Mouse (Mus musculus) megakaryocyte progenitor cell, adult 5-6 weeks (primary cell): Measurements from ENCODE around the gene Cops4. TPM values are rescaled to one million over a fixed set of nuclear protein-coding genes. Genes with fewer than 3 reads are reported as not detected.

Experiments used
- ATAC-seq: replicated peaks from 2 replicates; pipeline ENCODE4 v1.8.0; 2016; ENCODE audit warnings: mild to moderate bottlenecking, moderate TSS enrichment, inconsistent platforms; ENCODE audit not compliant: poor library complexity
- total RNA-seq, 2 experiments: library from RNA; stranded (forward) in 1 of 2; stranded (reverse) in 1 of 2; fragments of 157-497, 149-512 nt in 1 of 2; fragments of 200-1000 nt in 1 of 2; gene quantifications; 2 replicates each; pipeline versions ENCODE4 v1.2.3 to v1.2.4; 2015 to 2017

The Cops4 gene
- total RNA-seq, 2 experiments from 2014 or later = 87.1 to 137 TPM

GRCm38 (mm10) chr5:100535826-100536225 is 17.7 kb downstream of the Cops4 start:
- no peak for ATAC-seq

- ATAC-seq = peak; percentile 96
Measured at GRCm38 (mm10) chr5:100536638-100537037, 18.5 kb downstream of the Cops4 start.

- ATAC-seq = peak; percentile 70
Measured at GRCm38 (mm10) chr5:100546294-100547080, 28.4 kb downstream of the Cops4 start.

GRCm38 (mm10) chr5:100548236-100548635 is 30.1 kb downstream of the Cops4 start:
- no peak for ATAC-seq

GRCm38 (mm10) chr5:100549311-100549710 is 31.2 kb downstream of the Cops4 start:
- ATAC-seq = no peak

- no peak; the same call in 1 of the 2 replicates for ATAC-seq
Measured at GRCm38 (mm10) chr5:100550151-100550550, 32.0 kb downstream of the Cops4 start.

GRCm38 (mm10) chr5:100551952-100552351 is 33.8 kb downstream of the Cops4 start:
- ATAC-seq = peak; percentile 49

- peak; percentile 28 for ATAC-seq
Measured at GRCm38 (mm10) chr5:100553426-100553825, 35.3 kb downstream of the Cops4 start.

GRCm38 (mm10) chr5:100557019-100557418 is 38.9 kb downstream of the Cops4 start:
- peak; percentile 57 for ATAC-seq

- ATAC-seq = no peak
Measured at GRCm38 (mm10) chr5:100557537-100557936, 39.4 kb downstream of the Cops4 start.

GRCm38 (mm10) chr5:100558783-100559182 is 40.7 kb downstream of the Cops4 start:
- ATAC-seq = no peak

GRCm38 (mm10) chr5:100559357-100559756 is 41.2 kb downstream of the Cops4 start:
- ATAC-seq = peak; percentile 53

- no peak for ATAC-seq
Measured at GRCm38 (mm10) chr5:100562702-100563101, 44.6 kb downstream of the Cops4 start.

GRCm38 (mm10) chr5:100566798-100567197 is 48.7 kb downstream of the Cops4 start:
- 0 out of 2 replicates have a peak, but pooled peaks have one; percentile 20 for ATAC-seq

GRCm38 (mm10) chr5:100567258-100568032 is 49.3 kb downstream of the Cops4 start:
- no peak for ATAC-seq

- ATAC-seq = no peak
Measured at GRCm38 (mm10) chr5:100568177-100568576, 50.1 kb downstream of the Cops4 start.

- no peak for ATAC-seq
Measured at GRCm38 (mm10) chr5:100568802-100569201, 50.7 kb downstream of the Cops4 start.

- peak; percentile 40 for ATAC-seq
Measured at GRCm38 (mm10) chr5:100569250-100569934, 51.3 kb downstream of the Cops4 start.

GRCm38 (mm10) chr5:100569997-100570595 is 52.0 kb downstream of the Cops4 start:
- ATAC-seq = no peak

- ATAC-seq = no peak
Measured at GRCm38 (mm10) chr5:100570716-100571115, 52.6 kb downstream of the Cops4 start.

GRCm38 (mm10) chr5:100572069-100572468 is 54.0 kb downstream of the Cops4 start, which contains the start of gene Plac8:
Gene Plac8, minus strand, starts transcription at chr5:100572245.
- peak; percentile 66 for ATAC-seq
